Mouse (Mus musculus) heart, embryonic 16.5 days (tissue): Measurements from ENCODE around the gene Txndc2. TPM values are rescaled to one million over a fixed set of nuclear protein-coding genes. Genes with fewer than 3 reads are reported as not detected.

Experiments used
- ATAC-seq: fragments of 200-750 bp; cut with Nextera tagmentation; replicated peaks from 2 replicates; pipeline ENCODE4 v1.8.0; 2017; ENCODE audit warnings: moderate number of reproducible peaks; ENCODE audit not compliant: insufficient read depth, low FRiP score; ENCODE audit errors: extremely low read depth
- H3K27ac ChIP-seq: fragments of 300-500 bp; sonication (generic); 2 replicates; pipeline ENCODE4 v1.5.1; 2014; ENCODE audit warnings: mild to moderate bottlenecking, low read length, control low read depth, moderate library complexity
- H3K27me3 ChIP-seq: fragments of 300-500 bp; sonication (generic); 2 replicates; pipeline ENCODE4 v1.6.1; 2014; ENCODE audit warnings: low read length, mixed read lengths; ENCODE audit not compliant: control insufficient read depth, insufficient read depth
- H3K36me3 ChIP-seq: fragments of 300-500 bp; sonication (generic); 2 replicates; pipeline ENCODE4 v1.6.1; 2014; ENCODE audit not compliant: control insufficient read depth, insufficient read depth
- H3K4me1 ChIP-seq: fragments of 300-500 bp; sonication (generic); 2 replicates; pipeline ENCODE4 v1.6.1; 2014; ENCODE audit warnings: low read length, mixed read lengths; ENCODE audit not compliant: control insufficient read depth, insufficient read depth
- H3K4me2 ChIP-seq: fragments of 300-500 bp; sonication (generic); 2 replicates; pipeline ENCODE4 v1.6.1; 2014; ENCODE audit warnings: low read depth, mild to moderate bottlenecking, control low read depth, low read length
- H3K4me3 ChIP-seq: fragments of 300-500 bp; sonication (generic); 2 replicates; pipeline ENCODE4 v1.5.1; 2014; ENCODE audit warnings: mild to moderate bottlenecking, control low read depth, low read length
- H3K9ac ChIP-seq: fragments of 300-500 bp; sonication (generic); 2 replicates; pipeline ENCODE4 v1.6.1; 2014; ENCODE audit warnings: low read length, control low read depth
- H3K9me3 ChIP-seq: fragments of 300-500 bp; sonication (generic); replicated peaks from 2 replicates; pipeline ENCODE4 v1.6.1; 2016; ENCODE audit warnings: low read length; ENCODE audit not compliant: control insufficient read depth
- WGBS: fragments of 180-500 bp; shearing (Covaris S2); extraction: QIAGEN DNeasy Blood & Tissue Kit; methylation state at CpG from one replicate; pipeline ENCODE4 v1.1.7; 2014; 5-methylcytosine and 5-hydroxymethylcytosine counted together
- polyA plus RNA-seq: library from polyadenylated mRNA; unstranded; fragments of >200 nt; fragmentation: Nextera tagmentation; extraction: Ambion mirVana; gene quantifications from 2 replicates; pipeline ENCODE4 v1.2.1, GENCODE M21; 2015

Txndc2 gene
- polyA plus RNA-seq, 1 experiment from 2014 or later: not detected

DNA sequence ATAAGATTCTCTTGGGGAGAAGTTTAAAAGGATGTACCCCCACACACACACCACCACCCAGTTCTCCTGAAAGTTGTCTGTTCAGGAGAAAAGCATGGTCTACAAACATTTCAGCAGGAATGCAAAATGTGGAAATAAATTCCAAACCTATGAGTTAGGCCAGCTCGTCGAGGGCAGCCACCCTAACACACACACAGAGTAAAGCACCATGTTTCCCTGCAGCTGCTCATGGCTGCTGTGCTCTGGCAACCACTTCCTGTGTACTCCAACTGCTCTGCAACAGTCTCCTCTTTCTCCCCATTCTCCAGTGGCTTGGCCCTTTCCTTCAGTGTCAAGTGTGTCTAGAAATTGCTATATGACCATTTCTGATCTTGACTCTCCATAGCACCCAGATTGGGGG, 16.4 kb upstream of the Txndc2 start:
- Histone ChIP-seq H3K9ac (no peak overlapping the region), H3K36me3 (no peaks in the 10 kb centered on the region), H3K4me3 (no peak overlapping the region), H3K4me2 (no peak overlapping the region), H3K27ac (no peak overlapping the region), H3K4me1 (no peaks in the 10 kb centered on the region), H3K27me3 (no peaks in the 10 kb centered on the region), H3K9me3 (no peaks in the 10 kb centered on the region)
- no peak for ATAC-seq
- 43% methylated on average over 2 of the region's 2 CpGs for WGBS

DNA sequence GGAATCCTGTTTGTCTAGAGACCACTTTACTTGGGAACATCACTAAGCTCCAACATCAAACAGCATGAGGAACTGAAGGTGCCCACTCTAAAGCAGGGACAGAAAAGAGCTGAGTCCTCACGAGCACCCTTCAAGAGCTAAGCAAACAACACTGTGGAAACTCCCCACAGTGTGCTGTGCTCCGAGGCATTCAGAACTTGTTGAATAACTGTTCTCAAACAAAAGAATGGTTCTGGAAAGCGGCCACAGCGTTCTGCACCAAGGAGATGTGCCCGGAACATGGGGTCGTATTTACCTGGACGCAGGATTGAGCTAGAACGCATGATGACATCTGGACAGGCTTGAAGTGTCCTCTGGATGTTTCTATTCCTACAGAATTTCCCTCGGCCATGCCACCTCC, 16.0 kb upstream of the Txndc2 start:
- no peak overlapping the region for H3K9ac ChIP-seq
- ATAC-seq: no peak
- H3K9me3 ChIP-seq: no peaks in the 10 kb centered on the region
- WGBS: 91% methylated on average over 9 of the region's 9 CpGs
- H3K4me1 ChIP-seq: no peaks in the 10 kb centered on the region
- H3K27ac ChIP-seq: no peak overlapping the region
- no peak overlapping the region for H3K4me2 ChIP-seq
- H3K4me3 ChIP-seq: no peak overlapping the region
- H3K36me3 ChIP-seq: no peaks in the 10 kb centered on the region
- no peaks in the 10 kb centered on the region for H3K27me3 ChIP-seq

DNA sequence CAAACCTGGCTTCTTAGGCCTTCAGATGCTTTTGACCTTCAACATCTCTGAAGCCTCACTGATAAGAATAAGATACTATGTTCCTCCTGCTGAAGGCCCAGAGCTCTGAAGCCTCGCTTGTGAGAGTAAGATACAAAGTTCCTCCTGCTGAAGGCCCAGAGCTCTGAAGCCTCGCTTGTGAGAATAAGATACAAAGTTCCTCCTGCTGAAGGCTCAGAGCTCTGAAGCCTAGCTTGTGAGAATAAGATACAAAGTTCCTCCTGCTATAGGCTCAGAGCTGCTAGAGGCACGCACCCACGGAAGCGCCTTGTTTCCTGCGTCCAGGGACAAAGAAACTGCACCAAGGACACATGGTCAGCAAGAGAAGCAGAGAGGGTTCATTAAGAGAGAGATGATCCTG, 14.8 kb upstream of the Txndc2 start:
- H3K9me3 ChIP-seq: no peaks in the 10 kb centered on the region
- H3K27ac ChIP-seq: no peak overlapping the region
- ATAC-seq: no peak
- no peaks in the 10 kb centered on the region for H3K4me1 ChIP-seq
- no peak overlapping the region for H3K4me3 ChIP-seq
- no peaks in the 10 kb centered on the region for H3K27me3 ChIP-seq
- H3K4me2 ChIP-seq: no peak overlapping the region
- 83% methylated on average over 6 of the region's 6 CpGs for WGBS
- no peak overlapping the region for H3K9ac ChIP-seq
- no peaks in the 10 kb centered on the region; the same call in 1 of the 2 replicates for H3K36me3 ChIP-seq

DNA sequence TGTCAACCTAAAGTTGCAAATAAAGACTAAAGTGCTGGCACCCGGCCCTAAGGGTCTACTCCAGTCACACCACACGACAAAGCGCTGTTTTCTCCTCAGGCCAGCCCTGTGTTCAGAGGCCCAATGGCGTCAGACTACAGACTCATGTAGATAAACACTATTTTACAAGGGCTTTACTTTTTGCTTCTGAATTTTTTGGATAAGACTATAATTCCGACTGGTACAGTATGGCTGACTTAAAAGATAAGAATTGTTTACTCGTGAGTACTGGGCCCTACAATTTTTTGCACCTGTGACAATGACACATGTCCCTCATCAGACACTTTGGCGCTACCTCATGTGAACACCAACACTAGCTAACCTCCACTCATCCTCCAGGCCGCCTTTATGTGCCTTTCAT, 14.1 kb upstream of the Txndc2 start:
- Histone ChIP-seq H3K4me3 (no peak overlapping the region), H3K4me1 (no peaks in the 10 kb centered on the region), H3K9ac (no peak overlapping the region), H3K4me2 (no peak overlapping the region), H3K36me3 (no peaks in the 10 kb centered on the region; the same call in 1 of the 2 replicates), H3K9me3 (no peaks in the 10 kb centered on the region), H3K27ac (no peak overlapping the region), H3K27me3 (no peaks in the 10 kb centered on the region)
- no peak for ATAC-seq
- 83% methylated on average over 8 of the region's 8 CpGs for WGBS

DNA sequence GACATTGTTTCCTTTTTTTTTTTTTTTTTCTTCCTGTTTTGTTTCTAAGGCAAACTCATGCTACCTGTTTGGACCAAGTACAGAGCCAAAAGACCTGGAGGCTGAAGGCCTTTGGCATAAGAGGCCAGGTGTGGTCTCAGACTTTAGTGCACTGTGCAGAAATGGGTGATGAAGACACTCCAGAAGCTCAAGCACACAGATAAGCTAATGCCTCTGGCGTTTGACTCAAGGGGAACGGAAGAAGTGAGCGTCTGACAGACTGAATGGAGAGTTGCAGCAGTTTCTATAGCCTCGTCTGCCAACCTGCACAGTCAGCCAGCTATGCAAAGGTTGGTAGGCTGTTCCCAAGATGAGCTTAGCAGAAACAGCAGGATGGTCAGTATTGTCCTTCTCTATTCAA, 13.6 kb upstream of the Txndc2 start:
- Histone ChIP-seq H3K4me3 (no peak overlapping the region), H3K27ac (no peak overlapping the region), H3K4me1 (no peaks in the 10 kb centered on the region), H3K27me3 (no peaks in the 10 kb centered on the region), H3K4me2 (no peak overlapping the region), H3K9me3 (no peaks in the 10 kb centered on the region), H3K9ac (no peak overlapping the region), H3K36me3 (no peaks in the 10 kb centered on the region; the same call in 1 of the 2 replicates)
- 47% methylated on average over 4 of the region's 4 CpGs for WGBS
- ATAC-seq: no peak

DNA sequence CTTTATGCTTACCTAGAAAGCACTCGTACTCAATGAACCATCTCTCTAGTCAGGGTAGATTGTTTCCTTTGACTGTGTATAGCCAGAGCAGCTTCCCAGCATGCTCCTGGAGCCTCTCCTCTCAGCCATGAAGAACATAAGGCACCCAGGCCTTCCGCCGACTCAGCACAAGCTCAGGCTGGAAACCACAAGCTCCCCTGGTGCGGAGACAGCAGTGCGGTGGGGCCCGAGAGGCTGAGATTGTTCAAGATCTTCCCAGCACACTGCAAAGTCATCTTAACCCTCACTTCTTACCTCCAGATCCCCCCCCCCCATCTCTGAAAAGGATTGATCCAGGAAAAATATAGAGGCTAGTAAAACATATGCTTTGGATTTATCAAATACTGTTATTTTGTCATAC, 8.6 kb upstream of the Txndc2 start:
- no peak for ATAC-seq
- 87% methylated on average over 6 of the region's 6 CpGs for WGBS

DNA sequence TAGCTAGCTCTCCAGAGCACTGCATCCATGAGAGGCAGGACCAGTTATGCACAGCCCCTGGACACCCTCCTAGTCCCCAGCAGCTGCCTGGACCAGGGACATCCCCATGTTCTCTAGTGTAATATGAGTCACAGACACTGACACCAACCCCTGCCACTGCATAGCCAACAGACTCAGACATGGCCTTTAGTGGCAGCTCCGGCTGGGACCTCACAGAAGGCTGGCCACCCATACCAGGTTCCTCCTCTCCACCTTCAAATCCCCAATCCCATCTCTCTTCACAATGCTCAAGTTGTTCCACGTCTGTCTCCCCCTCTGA, 7.2 kb upstream of the Txndc2 start:
- Histone ChIP-seq H3K4me1 (peaks cover 5% of the 10 kb centered on the region), H3K4me3 (no peak overlapping the region), H3K4me2 (no peak overlapping the region), H3K27ac (no peak overlapping the region), H3K27me3 (no peaks in the 10 kb centered on the region), H3K9ac (no peak overlapping the region), H3K9me3 (no peaks in the 10 kb centered on the region), H3K36me3 (no peaks in the 10 kb centered on the region; the same call in 1 of the 2 replicates)
- 89% methylated on average over 2 of the region's 2 CpGs for WGBS
- ATAC-seq: no peak

More for the DNA sequence above, 8.6 kb upstream of the Txndc2 start:
- peaks cover 5% of the 10 kb centered on the region for H3K4me1 ChIP-seq
- no peaks in the 10 kb centered on the region for H3K9me3 ChIP-seq
- H3K36me3 ChIP-seq: no peaks in the 10 kb centered on the region; the same call in 1 of the 2 replicates
- H3K9ac ChIP-seq: no peak overlapping the region
- H3K4me3 ChIP-seq: no peak overlapping the region
- no peaks in the 10 kb centered on the region for H3K27me3 ChIP-seq
- no peak overlapping the region for H3K4me2 ChIP-seq
- no peak overlapping the region for H3K27ac ChIP-seq

DNA sequence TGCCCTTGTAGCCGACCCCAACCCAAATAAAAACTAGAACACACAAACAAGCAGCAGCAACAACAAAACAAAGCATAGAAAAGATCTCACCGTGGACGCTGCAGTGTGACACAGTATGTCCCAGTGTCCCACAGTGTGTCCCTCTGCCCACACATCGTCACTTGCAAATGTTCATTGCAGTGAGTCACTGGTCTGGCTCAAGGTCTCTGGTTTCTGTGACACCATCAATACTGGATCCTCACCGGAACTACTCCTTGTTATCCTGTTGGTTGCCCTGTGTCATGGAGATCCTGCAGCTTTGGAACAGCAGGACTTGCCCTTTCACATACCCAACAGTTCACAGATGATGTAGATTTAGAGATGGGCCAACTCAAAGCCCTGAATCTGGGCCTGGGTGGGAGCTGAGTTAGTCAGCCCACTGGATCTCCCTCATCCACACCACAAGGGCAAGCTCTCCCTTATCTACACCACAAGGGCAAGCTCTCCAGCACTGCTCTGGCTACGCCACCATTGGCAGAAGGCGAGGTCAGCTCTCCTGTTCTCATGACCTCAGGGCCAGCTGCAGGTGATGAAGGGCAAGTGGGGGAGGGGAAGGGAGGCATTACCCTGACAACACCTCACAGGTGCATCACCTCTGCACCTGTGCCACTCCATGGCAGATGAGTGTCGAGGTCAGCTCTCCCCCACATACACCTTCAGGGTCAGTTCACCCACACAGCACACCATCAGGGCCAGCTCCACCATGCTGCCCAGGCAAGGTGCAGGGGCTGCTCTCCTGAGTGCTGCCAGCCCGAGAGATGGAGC, 6.6 kb upstream of the Txndc2 start:
- ATAC-seq: no peak
- no peaks in the 10 kb centered on the region; the same call in 1 of the 2 replicates for H3K36me3 ChIP-seq
- H3K27me3 ChIP-seq: no peaks in the 10 kb centered on the region
- H3K27ac ChIP-seq: no peak overlapping the region
- no peak overlapping the region for H3K4me3 ChIP-seq
- H3K9ac ChIP-seq: no peak overlapping the region
- H3K9me3 ChIP-seq: no peaks in the 10 kb centered on the region
- peaks cover 5% of the 10 kb centered on the region for H3K4me1 ChIP-seq
- no peak overlapping the region for H3K4me2 ChIP-seq
- 75% methylated on average over 9 of the region's 9 CpGs for WGBS

DNA sequence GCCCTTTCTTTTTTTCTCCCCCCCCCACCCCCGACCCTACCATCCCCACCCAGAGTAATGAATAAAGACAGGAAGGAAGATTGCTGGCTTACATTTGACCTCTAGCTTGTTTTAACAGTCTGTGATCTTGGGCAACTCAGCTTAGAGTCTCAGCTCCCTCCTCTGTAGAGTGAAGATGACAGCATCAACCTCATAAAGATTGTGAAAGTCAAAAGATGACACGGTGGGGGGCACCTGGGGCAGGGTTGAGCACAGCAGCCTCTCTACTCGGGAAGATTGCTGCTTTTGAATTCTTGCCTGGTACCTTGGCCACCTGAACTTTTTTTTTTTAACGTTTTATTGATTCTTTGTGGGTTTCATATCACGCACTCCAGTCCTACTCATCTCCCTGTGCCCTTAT, 6.0 kb upstream of the Txndc2 start:
- Histone ChIP-seq H3K4me1 (peaks cover 11% of the 10 kb centered on the region), H3K4me3 (no peak overlapping the region), H3K9me3 (no peaks in the 10 kb centered on the region), H3K27me3 (no peaks in the 10 kb centered on the region), H3K9ac (no peak overlapping the region), H3K36me3 (no peaks in the 10 kb centered on the region; the same call in 1 of the 2 replicates), H3K4me2 (no peak overlapping the region), H3K27ac (no peak overlapping the region)
- ATAC-seq: no peak
- 63% methylated on average over 5 of the region's 5 CpGs for WGBS
